Mouse (Mus musculus): ENCODE results near the gene Castor2.

GRCm38 (mm10) chr5:134166642-134167041 is 67.1 kb downstream of the Castor2 start:
- no peak for TF ChIP-seq POLR2A (IDR thresholded peaks at IDR 0.05; ENCODE audit: insufficient read depth, low read depth, low read length)
- TF ChIP-seq CTCF (IDR thresholded peaks at IDR 0.05; ENCODE audit: insufficient read depth, low read depth, low read length), result no peak

All from olfactory bulb, adult 2 months (tissue).